Mouse (Mus musculus): ENCODE measurements around the gene Tbc1d30.

The Tbc1d30 gene

GRCm38 (mm10) chr10:121310511-121311221, 40.4 kb downstream of the Tbc1d30 start:
- peak; percentile 86 for DNase-seq

GRCm38 (mm10) chr10:121309801-121310510, 41.1 kb downstream of the Tbc1d30 start:
- DNase-seq = peak; percentile 46

GRCm38 (mm10) chr10:121309123-121309655, 41.9 kb downstream of the Tbc1d30 start:
- DNase-seq = no peak

GRCm38 (mm10) chr10:121305441-121305840, 45.6 kb downstream of the Tbc1d30 start:
- peak; percentile 34 for DNase-seq

GRCm38 (mm10) chr10:121303559-121303958, 47.5 kb downstream of the Tbc1d30 start:
- DNase-seq = no peak

GRCm38 (mm10) chr10:121301868-121302267, 49.2 kb downstream of the Tbc1d30 start:
- no peak for DNase-seq

- DNase-seq = no peak
Measured at GRCm38 (mm10) chr10:121300659-121301058, 50.4 kb downstream of the Tbc1d30 start.

GRCm38 (mm10) chr10:121297054-121297701, 53.9 kb downstream of the Tbc1d30 start:
- no peak for DNase-seq

GRCm38 (mm10) chr10:121294471-121294870, 56.6 kb downstream of the Tbc1d30 start:
- no peak for DNase-seq

GRCm38 (mm10) chr10:121293829-121294228, 57.2 kb downstream of the Tbc1d30 start:
- no peak for DNase-seq

- no peak for DNase-seq
Measured at GRCm38 (mm10) chr10:121291272-121291917, 59.7 kb downstream of the Tbc1d30 start.

- DNase-seq = no peak
Measured at GRCm38 (mm10) chr10:121290682-121291078, 60.4 kb downstream of the Tbc1d30 start.

- DNase-seq = no peak
Measured at GRCm38 (mm10) chr10:121289970-121290681, 61.0 kb downstream of the Tbc1d30 start.

- DNase-seq = no peak
Measured at GRCm38 (mm10) chr10:121282926-121283325, 68.2 kb downstream of the Tbc1d30 start.

GRCm38 (mm10) chr10:121282436-121282835, 68.6 kb downstream of the Tbc1d30 start:
- no peak for DNase-seq

- no peak for DNase-seq
Measured at GRCm38 (mm10) chr10:121280943-121281342, 70.1 kb downstream of the Tbc1d30 start.

- DNase-seq = no peak
Measured at GRCm38 (mm10) chr10:121277022-121277471, 74.0 kb downstream of the Tbc1d30 start.

- no peak for DNase-seq
Measured at GRCm38 (mm10) chr10:121274964-121275363, 76.1 kb downstream of the Tbc1d30 start.

GRCm38 (mm10) chr10:121271002-121271401, 80.1 kb downstream of the Tbc1d30 start:
- no peak for DNase-seq

- DNase-seq = no peak
Measured at GRCm38 (mm10) chr10:121268771-121269170, 82.3 kb downstream of the Tbc1d30 start.

- DNase-seq = no peak
Measured at GRCm38 (mm10) chr10:121264204-121264575, 86.9 kb downstream of the Tbc1d30 start.

GRCm38 (mm10) chr10:121263520-121264203, 87.4 kb downstream of the Tbc1d30 start:
- DNase-seq = no peak
